Mouse (Mus musculus): ENCODE results near the gene Kmt2b. TPM values are rescaled to one million over a fixed set of nuclear protein-coding genes. Genes with fewer than 3 reads are reported as not detected.
A peak's percentile ranks its signal among the peaks of the same experiment; 100 is the strongest.

The Kmt2b gene
- polyA plus RNA-seq, 1 experiment from 2014 or later: 4.2 TPM

GRCm38 (mm10) chr7:30607706-30608309 is 19.3 kb upstream of the Kmt2b start:
- Histone ChIP-seq H3K27ac (ENCODE audit: low read length) (no peak overlapping the region), H3K9me3 (replicated peaks; ENCODE audit: control insufficient read depth, low read length) (no peaks in the 10 kb centered on the region), H3K4me2 (ENCODE audit: low read depth, low read length) (no peak overlapping the region), H3K4me1 (ENCODE audit: control insufficient read depth, insufficient read depth, low read length) (peaks cover 11% of the 10 kb centered on the region), H3K27me3 (ENCODE audit: control insufficient read depth, insufficient read depth, low read length) (no peaks in the 10 kb centered on the region), H3K36me3 (ENCODE audit: control insufficient read depth, insufficient read depth) (no peaks in the 10 kb centered on the region), H3K9ac (ENCODE audit: low read length) (no peak overlapping the region), H3K4me3 (ENCODE audit: low read length) (no peak overlapping the region)
- 0 out of 2 replicates have a peak, but pooled peaks have one; percentile 35 for ATAC-seq (replicated peaks; ENCODE audit: extremely low read depth, insufficient read depth, low FRiP score)
- WGBS: 18% methylated on average over 8 of the region's 8 CpGs

GRCm38 (mm10) chr7:30604944-30605343 is 16.4 kb upstream of the Kmt2b start:
- no peaks in the 10 kb centered on the region for H3K36me3 ChIP-seq (ENCODE audit: control insufficient read depth, insufficient read depth)
- 89% methylated on average over 8 of the region's 8 CpGs for WGBS
- no peaks in the 10 kb centered on the region for H3K9me3 ChIP-seq (replicated peaks; ENCODE audit: control insufficient read depth, low read length)
- H3K9ac ChIP-seq (ENCODE audit: low read length): no peak overlapping the region
- no peak overlapping the region for H3K27ac ChIP-seq (ENCODE audit: low read length)
- H3K4me1 ChIP-seq (ENCODE audit: control insufficient read depth, insufficient read depth, low read length): peaks cover 7% of the 10 kb centered on the region
- no peaks in the 10 kb centered on the region for H3K27me3 ChIP-seq (ENCODE audit: control insufficient read depth, insufficient read depth, low read length)
- ATAC-seq (replicated peaks; ENCODE audit: extremely low read depth, insufficient read depth, low FRiP score): no peak
- no peak overlapping the region for H3K4me3 ChIP-seq (ENCODE audit: low read length)
- no peak overlapping the region for H3K4me2 ChIP-seq (ENCODE audit: low read depth, low read length)

- H3K27ac ChIP-seq (ENCODE audit: low read length): no peak overlapping the region
- H3K4me3 ChIP-seq (ENCODE audit: low read length): no peak overlapping the region
- H3K27me3 ChIP-seq (ENCODE audit: control insufficient read depth, insufficient read depth, low read length): no peaks in the 10 kb centered on the region
- no peak overlapping the region for H3K4me2 ChIP-seq (ENCODE audit: low read depth, low read length)
- H3K9ac ChIP-seq (ENCODE audit: low read length): no peak overlapping the region
- no peaks in the 10 kb centered on the region for H3K9me3 ChIP-seq (replicated peaks; ENCODE audit: control insufficient read depth, low read length)
- H3K4me1 ChIP-seq (ENCODE audit: control insufficient read depth, insufficient read depth, low read length): peaks cover 6% of the 10 kb centered on the region; the same call in 1 of the 2 replicates
- H3K36me3 ChIP-seq (ENCODE audit: control insufficient read depth, insufficient read depth): no peaks in the 10 kb centered on the region
- WGBS: 58% methylated on average over 8 of the region's 8 CpGs
- ATAC-seq (replicated peaks; ENCODE audit: extremely low read depth, insufficient read depth, low FRiP score): no peak
Observed at GRCm38 (mm10) chr7:30604424-30604823, 15.9 kb upstream of the Kmt2b start.

- no peaks in the 10 kb centered on the region for H3K9me3 ChIP-seq (replicated peaks; ENCODE audit: control insufficient read depth, low read length)
- no peak for ATAC-seq (replicated peaks; ENCODE audit: extremely low read depth, insufficient read depth, low FRiP score)
- 21% methylated on average over 3 of the region's 3 CpGs for WGBS
- no peak overlapping the region for H3K27ac ChIP-seq (ENCODE audit: low read length)
- no peaks in the 10 kb centered on the region for H3K36me3 ChIP-seq (ENCODE audit: control insufficient read depth, insufficient read depth)
- H3K4me3 ChIP-seq (ENCODE audit: low read length): no peak overlapping the region
- no peaks in the 10 kb centered on the region for H3K27me3 ChIP-seq (ENCODE audit: control insufficient read depth, insufficient read depth, low read length)
- H3K4me2 ChIP-seq (ENCODE audit: low read depth, low read length): no peak overlapping the region
- H3K9ac ChIP-seq (ENCODE audit: low read length): no peak overlapping the region
- peaks cover 6% of the 10 kb centered on the region; the same call in 1 of the 2 replicates for H3K4me1 ChIP-seq (ENCODE audit: control insufficient read depth, insufficient read depth, low read length)
Observed at GRCm38 (mm10) chr7:30602583-30602982, 14.1 kb upstream of the Kmt2b start.

GRCm38 (mm10) chr7:30600651-30601050 is 12.1 kb upstream of the Kmt2b start:
- no peak overlapping the region for H3K4me3 ChIP-seq (ENCODE audit: low read length)
- H3K9me3 ChIP-seq (replicated peaks; ENCODE audit: control insufficient read depth, low read length): no peaks in the 10 kb centered on the region
- no peaks in the 10 kb centered on the region for H3K27me3 ChIP-seq (ENCODE audit: control insufficient read depth, insufficient read depth, low read length)
- H3K36me3 ChIP-seq (ENCODE audit: control insufficient read depth, insufficient read depth): no peaks in the 10 kb centered on the region
- H3K27ac ChIP-seq (ENCODE audit: low read length): peak overlapping the region; percentile 51; the same call in 1 of the 2 replicates
- H3K9ac ChIP-seq (ENCODE audit: low read length): 0 out of 2 replicates have a peak overlapping the region, but pooled peaks have one; percentile 7
- WGBS: 59% methylated on average over 7 of the region's 7 CpGs
- H3K4me1 ChIP-seq (ENCODE audit: control insufficient read depth, insufficient read depth, low read length): peaks cover 6% of the 10 kb centered on the region; the same call in 1 of the 2 replicates
- ATAC-seq (replicated peaks; ENCODE audit: extremely low read depth, insufficient read depth, low FRiP score): no peak
- H3K4me2 ChIP-seq (ENCODE audit: low read depth, low read length): no peak overlapping the region

- Histone ChIP-seq H3K4me2 (ENCODE audit: low read depth, low read length) (peak overlapping the region; percentile 37; the same call in 1 of the 2 replicates), H3K9ac (ENCODE audit: low read length) (peak overlapping the region; percentile 47), H3K9me3 (replicated peaks; ENCODE audit: control insufficient read depth, low read length) (no peaks in the 10 kb centered on the region), H3K4me3 (ENCODE audit: low read length) (peak overlapping the region; percentile 10; the same call in 1 of the 2 replicates), H3K4me1 (ENCODE audit: control insufficient read depth, insufficient read depth, low read length) (peaks cover 6% of the 10 kb centered on the region; the same call in 1 of the 2 replicates), H3K27ac (ENCODE audit: low read length) (peak overlapping the region; percentile 51; the same call in 1 of the 2 replicates), H3K36me3 (ENCODE audit: control insufficient read depth, insufficient read depth) (no peaks in the 10 kb centered on the region), H3K27me3 (ENCODE audit: control insufficient read depth, insufficient read depth, low read length) (no peaks in the 10 kb centered on the region)
- peak; percentile 95 for ATAC-seq (replicated peaks; ENCODE audit: extremely low read depth, insufficient read depth, low FRiP score)
- WGBS: 2% methylated on average over 16 of the region's 16 CpGs
Observed at GRCm38 (mm10) chr7:30599933-30600353, 11.4 kb upstream of the Kmt2b start.

- Histone ChIP-seq H3K4me1 (ENCODE audit: control insufficient read depth, insufficient read depth, low read length) (peaks cover 6% of the 10 kb centered on the region; the same call in 1 of the 2 replicates), H3K9me3 (replicated peaks; ENCODE audit: control insufficient read depth, low read length) (no peaks in the 10 kb centered on the region), H3K36me3 (ENCODE audit: control insufficient read depth, insufficient read depth) (no peaks in the 10 kb centered on the region), H3K4me2 (ENCODE audit: low read depth, low read length) (0 out of 2 replicates have a peak within 1 kb of the TSS, but pooled peaks have one; percentile 3), H3K27me3 (ENCODE audit: control insufficient read depth, insufficient read depth, low read length) (no peaks in the 10 kb centered on the region), H3K27ac (ENCODE audit: low read length) (peak within 1 kb of the TSS; percentile 28; the same call in 1 of the 2 replicates), H3K4me3 (ENCODE audit: low read length) (no peak within 1 kb of the TSS), H3K9ac (ENCODE audit: low read length) (0 out of 2 replicates have a peak within 1 kb of the TSS, but pooled peaks have one; percentile 36)
- WGBS: 92% methylated on average over 12 of the region's 12 CpGs
- no peak for ATAC-seq (replicated peaks; ENCODE audit: extremely low read depth, insufficient read depth, low FRiP score)
Observed at GRCm38 (mm10) chr7:30598786-30599185, 10.3 kb upstream of the Kmt2b start, which contains the start of gene Zbtb32. Gene Zbtb32 (minus strand): TSS chr7:30598909.

GRCm38 (mm10) chr7:30596811-30597210 is 8.3 kb upstream of the Kmt2b start:
- no peak for ATAC-seq (replicated peaks; ENCODE audit: extremely low read depth, insufficient read depth, low FRiP score)
- Histone ChIP-seq H3K9ac (ENCODE audit: low read length) (no peak overlapping the region), H3K9me3 (replicated peaks; ENCODE audit: control insufficient read depth, low read length) (no peaks in the 10 kb centered on the region), H3K27ac (ENCODE audit: low read length) (no peak overlapping the region), H3K4me1 (ENCODE audit: control insufficient read depth, insufficient read depth, low read length) (peaks cover 6% of the 10 kb centered on the region; the same call in 1 of the 2 replicates), H3K4me3 (ENCODE audit: low read length) (no peak overlapping the region), H3K36me3 (ENCODE audit: control insufficient read depth, insufficient read depth) (no peaks in the 10 kb centered on the region), H3K27me3 (ENCODE audit: control insufficient read depth, insufficient read depth, low read length) (no peaks in the 10 kb centered on the region), H3K4me2 (ENCODE audit: low read depth, low read length) (no peak overlapping the region)
- WGBS: 60% methylated on average over 5 of the region's 5 CpGs

- H3K9ac ChIP-seq (ENCODE audit: low read length): no peak overlapping the region
- WGBS: 70% methylated on average over 5 of the region's 5 CpGs
- no peak overlapping the region for H3K27ac ChIP-seq (ENCODE audit: low read length)
- no peaks in the 10 kb centered on the region for H3K27me3 ChIP-seq (ENCODE audit: control insufficient read depth, insufficient read depth, low read length)
- no peaks in the 10 kb centered on the region for H3K36me3 ChIP-seq (ENCODE audit: control insufficient read depth, insufficient read depth)
- ATAC-seq (replicated peaks; ENCODE audit: extremely low read depth, insufficient read depth, low FRiP score): no peak
- peaks cover 6% of the 10 kb centered on the region; the same call in 1 of the 2 replicates for H3K4me1 ChIP-seq (ENCODE audit: control insufficient read depth, insufficient read depth, low read length)
- no peaks in the 10 kb centered on the region for H3K9me3 ChIP-seq (replicated peaks; ENCODE audit: control insufficient read depth, low read length)
- no peak overlapping the region for H3K4me3 ChIP-seq (ENCODE audit: low read length)
- no peak overlapping the region for H3K4me2 ChIP-seq (ENCODE audit: low read depth, low read length)
Observed at GRCm38 (mm10) chr7:30596093-30596492, 7.6 kb upstream of the Kmt2b start.

Data from heart, embryonic 16.5 days (tissue).